Mouse (Mus musculus): ENCODE results near the gene Pop5. TPM values are rescaled to one million over a fixed set of nuclear protein-coding genes. Genes with fewer than 3 reads are reported as not detected.

Pop5 gene
- polyA plus RNA-seq, 1 experiment from 2014 or later = 143 TPM

DNA sequence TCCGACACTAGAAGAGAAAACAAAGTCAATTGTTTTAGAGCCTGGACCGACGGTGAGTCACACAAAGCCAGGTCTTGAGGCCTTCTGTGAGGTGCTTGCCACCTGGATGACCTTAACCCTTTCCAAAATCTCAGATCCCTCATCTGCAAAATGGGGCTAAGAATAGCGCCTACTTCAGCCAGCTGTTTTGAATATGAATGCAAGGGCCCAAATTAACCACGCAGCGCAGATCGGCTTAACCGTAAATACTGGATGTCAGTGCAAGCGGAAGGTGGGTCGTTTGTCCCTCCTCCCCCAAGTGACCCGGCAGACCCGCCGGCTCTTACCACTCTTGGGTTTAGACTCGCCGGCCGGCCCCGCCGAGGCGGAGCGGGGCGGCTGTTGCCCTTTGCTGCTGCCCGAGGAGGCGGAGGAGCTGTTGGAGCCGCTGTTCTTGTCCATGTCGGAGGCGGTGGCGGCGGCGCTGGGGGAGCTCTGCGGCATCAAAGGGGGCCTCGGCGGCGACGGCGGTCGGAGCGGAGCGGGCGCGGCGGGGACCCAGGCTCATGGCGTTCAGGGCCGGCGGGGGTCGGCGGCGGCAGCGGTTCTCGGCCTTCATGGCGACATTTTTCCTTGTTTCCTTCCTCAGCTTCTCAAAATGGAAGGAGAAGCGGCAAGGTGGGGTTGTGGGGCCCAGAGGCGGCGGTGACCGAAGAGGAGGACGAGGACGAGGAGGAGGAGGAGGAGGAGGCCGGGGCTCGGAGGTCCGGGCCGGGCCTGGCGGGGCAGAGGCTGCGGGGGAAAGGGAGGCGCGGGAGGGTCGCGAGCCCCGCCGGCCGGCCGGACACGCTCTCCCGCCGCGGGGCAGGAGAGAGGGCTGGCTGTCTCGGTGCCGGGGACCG is 36.5 kb downstream of the Pop5 start:
- Histone ChIP-seq H3K27ac (peak overlapping the region; percentile 100), H3K4me2 (peak overlapping the region; percentile 81), H3K9ac (peak overlapping the region; percentile 98), H3K27me3 (replicated peaks) (no peaks in the 10 kb centered on the region), H3K4me1 (peaks cover 70% of the 10 kb centered on the region), H3K9me3 (replicated peaks) (no peaks in the 10 kb centered on the region; the same call in 1 of the 2 replicates), H3K4me3 (peak overlapping the region; percentile 80), H3K36me3 (peaks cover 31% of the 10 kb centered on the region)
- WGBS (ENCODE audit: insufficient replicate concordance) = under 1% methylated on average over 68 of the region's 77 CpGs
- ATAC-seq = peak; percentile 51

DNA sequence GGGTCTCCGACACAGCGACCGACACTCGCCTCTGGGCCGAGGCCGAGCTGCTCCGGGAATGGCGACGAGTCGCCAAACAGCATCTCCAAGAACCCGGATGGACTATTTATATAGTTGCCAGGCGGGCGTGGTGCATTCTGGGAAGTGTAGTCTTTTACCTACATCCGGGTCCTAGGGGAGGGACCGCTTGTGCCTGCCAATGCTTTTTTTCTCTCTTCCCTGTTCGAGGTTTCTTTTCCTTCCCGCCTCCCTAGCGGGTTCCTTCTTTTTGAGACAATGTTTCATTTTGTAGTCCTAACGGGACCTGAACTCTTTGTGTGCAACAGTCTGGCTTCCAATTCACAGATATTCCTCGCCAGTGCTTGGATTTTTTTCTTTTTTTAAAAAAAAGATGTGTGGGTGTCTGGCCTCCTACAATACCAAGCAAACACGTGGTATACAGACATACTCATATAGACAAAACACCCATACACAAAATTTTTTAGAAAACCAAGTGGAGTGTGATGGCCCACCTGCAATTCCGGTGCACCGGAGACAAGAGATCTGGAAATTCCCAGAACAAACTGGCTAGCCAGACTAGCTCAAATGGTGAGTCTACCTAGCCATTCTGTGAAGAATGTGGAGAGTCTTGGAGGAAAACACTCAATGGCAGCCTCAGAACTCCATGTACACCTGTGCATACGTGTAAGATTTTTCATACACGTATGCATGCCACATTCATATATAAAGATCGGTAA is 37.3 kb downstream of the Pop5 start, which contains the start of gene Rnf10:
Gene Rnf10 (minus strand): TSS at position 87 of the 737 bp plus-strand sequence.
- peak within 1 kb of the TSS; percentile 80 for H3K4me3 ChIP-seq
- H3K36me3 ChIP-seq = peaks cover 30% of the 10 kb centered on the region
- H3K4me2 ChIP-seq = peak within 1 kb of the TSS; percentile 81
- peak within 1 kb of the TSS; percentile 100 for H3K27ac ChIP-seq
- H3K27me3 ChIP-seq (replicated peaks) = no peaks in the 10 kb centered on the region
- peaks cover 65% of the 10 kb centered on the region for H3K4me1 ChIP-seq
- H3K9ac ChIP-seq = peak within 1 kb of the TSS; percentile 98
- ATAC-seq = peak; percentile 83
- 12% methylated on average over 26 of the region's 26 CpGs for WGBS (ENCODE audit: insufficient replicate concordance)
- no peaks in the 10 kb centered on the region; the same call in 1 of the 2 replicates for H3K9me3 ChIP-seq (replicated peaks)

DNA sequence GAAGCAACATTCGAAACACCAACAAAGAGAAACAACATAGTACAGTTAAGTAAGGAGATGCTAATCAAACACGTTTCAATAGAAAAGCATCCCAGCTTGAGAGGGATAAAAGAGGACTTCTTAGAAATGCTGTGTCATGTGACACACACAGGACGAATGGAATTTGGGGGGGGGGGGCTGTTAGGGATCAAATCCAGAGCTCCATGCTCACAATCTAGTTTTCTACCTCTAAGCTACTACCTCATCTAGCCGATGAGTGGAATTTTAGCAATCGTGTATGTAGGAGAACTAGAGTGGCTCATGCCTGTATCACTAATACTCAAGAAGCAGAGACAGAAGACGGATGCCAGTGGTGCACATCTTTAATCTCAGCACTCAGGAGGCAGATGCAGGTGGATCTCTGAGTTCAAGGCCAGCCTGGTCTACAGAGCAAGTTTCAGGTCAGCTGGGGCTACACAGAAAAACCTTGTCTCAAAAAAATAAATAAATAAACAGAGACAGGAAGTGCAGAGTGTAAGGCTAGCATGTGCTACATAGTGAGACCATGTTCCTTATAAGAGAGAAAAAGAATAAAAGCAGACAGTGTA is 38.0 kb downstream of the Pop5 start:
- Histone ChIP-seq H3K27me3 (replicated peaks) (no peaks in the 10 kb centered on the region), H3K4me2 (peak overlapping the region; percentile 69), H3K9me3 (replicated peaks) (no peaks in the 10 kb centered on the region; the same call in 1 of the 2 replicates), H3K4me3 (no peak overlapping the region), H3K36me3 (peaks cover 24% of the 10 kb centered on the region), H3K27ac (peak overlapping the region; percentile 76), H3K9ac (peak overlapping the region; percentile 98; the same call in 1 of the 2 replicates), H3K4me1 (peaks cover 65% of the 10 kb centered on the region)
- 70% methylated on average over 6 of the region's 6 CpGs for WGBS (ENCODE audit: insufficient replicate concordance)
- ATAC-seq = no peak

DNA sequence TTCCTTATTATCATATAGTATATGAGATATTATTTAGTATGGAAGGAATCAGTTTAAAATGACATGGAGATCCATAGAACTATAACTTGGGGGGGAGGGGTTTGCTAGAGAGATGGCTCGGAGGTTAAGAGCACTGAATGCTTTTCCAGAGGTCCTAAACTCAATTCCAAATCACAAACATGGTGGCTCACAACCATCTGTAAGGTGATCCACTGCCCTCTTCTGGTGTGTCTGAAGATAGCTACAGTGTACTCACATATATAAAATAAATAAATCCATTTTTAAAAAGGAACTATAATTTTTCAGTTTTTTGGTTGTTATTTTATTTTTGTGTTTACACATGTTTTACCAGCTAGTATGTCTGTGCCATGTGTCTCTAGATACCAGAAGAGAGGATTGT is 38.7 kb downstream of the Pop5 start:
- H3K9me3 ChIP-seq (replicated peaks) = no peaks in the 10 kb centered on the region; the same call in 1 of the 2 replicates
- peaks cover 63% of the 10 kb centered on the region for H3K4me1 ChIP-seq
- H3K9ac ChIP-seq = no peak overlapping the region
- WGBS (ENCODE audit: insufficient replicate concordance) = 63% methylated on average over 1 of the region's 1 CpGs
- H3K4me3 ChIP-seq = no peak overlapping the region
- no peak overlapping the region for H3K4me2 ChIP-seq
- peaks cover 17% of the 10 kb centered on the region for H3K36me3 ChIP-seq
- peak overlapping the region; percentile 16; the same call in 1 of the 2 replicates for H3K27ac ChIP-seq
- no peaks in the 10 kb centered on the region for H3K27me3 ChIP-seq (replicated peaks)
- no peak for ATAC-seq

DNA sequence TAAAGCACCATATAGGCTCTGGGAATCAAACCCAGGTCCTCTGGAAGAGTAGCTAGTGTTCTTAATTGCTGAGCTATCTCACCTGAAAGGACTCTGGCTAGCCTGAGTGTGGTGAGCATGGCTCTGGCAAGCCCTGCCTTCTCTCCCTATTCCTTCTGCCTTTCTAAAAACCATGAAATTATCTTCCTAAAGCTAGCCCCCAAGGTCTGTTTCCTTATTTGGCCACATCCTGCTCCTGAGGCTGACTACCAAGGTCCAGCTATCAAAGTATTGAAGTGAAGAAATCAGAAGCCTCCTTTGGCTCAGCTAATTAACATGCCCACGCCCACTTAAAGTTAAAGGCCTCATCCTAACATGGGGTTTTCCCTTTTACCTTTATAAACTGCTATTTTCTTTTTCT is 39.1 kb downstream of the Pop5 start:
- Histone ChIP-seq H3K4me1 (peaks cover 60% of the 10 kb centered on the region), H3K9ac (no peak overlapping the region), H3K27me3 (replicated peaks) (no peaks in the 10 kb centered on the region), H3K4me2 (no peak overlapping the region), H3K27ac (0 out of 2 replicates have a peak overlapping the region, but pooled peaks have one; percentile 16), H3K4me3 (no peak overlapping the region), H3K9me3 (replicated peaks) (no peaks in the 10 kb centered on the region; the same call in 1 of the 2 replicates), H3K36me3 (peaks cover 12% of the 10 kb centered on the region)
- 58% methylated on average over 1 of the region's 1 CpGs for WGBS (ENCODE audit: insufficient replicate concordance)
- no peak for ATAC-seq

DNA sequence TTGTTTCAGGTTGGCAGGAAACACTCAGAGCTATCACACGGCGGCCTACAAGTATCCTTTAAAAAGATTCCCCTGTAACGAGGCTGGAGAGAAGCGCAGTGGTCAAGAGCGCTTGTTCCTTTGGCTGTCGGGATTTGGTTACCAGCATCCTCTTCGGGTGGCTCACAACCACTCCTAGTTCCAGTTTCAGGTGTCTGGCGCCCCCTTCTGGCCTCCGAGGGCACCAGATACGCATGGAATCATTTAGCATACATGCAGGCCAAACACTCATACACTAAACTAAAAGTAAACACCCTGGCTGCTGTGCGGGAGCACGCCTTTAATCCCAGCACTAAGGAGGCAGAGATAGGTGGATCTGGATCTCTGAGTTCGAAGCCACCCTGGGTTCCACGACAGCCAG is 40.4 kb downstream of the Pop5 start:
- WGBS (ENCODE audit: insufficient replicate concordance) = 50% methylated on average over 14 of the region's 14 CpGs
- Histone ChIP-seq H3K4me1 (peaks cover 58% of the 10 kb centered on the region), H3K27ac (no peak overlapping the region), H3K9ac (no peak overlapping the region), H3K27me3 (replicated peaks) (no peaks in the 10 kb centered on the region), H3K36me3 (peaks cover under 1% of the 10 kb centered on the region), H3K9me3 (replicated peaks) (no peaks in the 10 kb centered on the region; the same call in 1 of the 2 replicates), H3K4me3 (no peak overlapping the region), H3K4me2 (no peak overlapping the region)
- no peak for ATAC-seq

DNA sequence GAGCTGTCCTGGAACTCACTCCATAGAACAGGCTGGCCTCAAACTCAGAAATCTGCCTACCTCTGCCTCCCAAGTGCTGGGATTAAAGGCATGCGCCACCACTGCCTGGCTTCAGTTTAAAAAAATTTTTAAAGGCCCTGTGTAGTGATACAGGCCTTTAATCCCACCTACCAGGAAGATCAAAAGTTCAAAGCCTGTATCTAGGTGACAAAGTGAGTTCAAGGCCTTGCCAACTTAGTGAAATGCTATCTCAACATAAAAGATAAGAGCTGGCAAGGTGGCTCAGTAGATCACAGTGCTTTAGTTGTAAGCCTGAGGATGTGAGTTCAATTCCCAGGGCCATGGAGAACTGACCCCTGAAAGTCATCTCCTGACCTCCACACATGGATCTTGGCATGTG is 42.4 kb downstream of the Pop5 start:
- 76% methylated on average over 1 of the region's 1 CpGs for WGBS (ENCODE audit: insufficient replicate concordance)
- peaks cover 67% of the 10 kb centered on the region for H3K4me1 ChIP-seq
- no peak overlapping the region for H3K4me3 ChIP-seq
- H3K27me3 ChIP-seq (replicated peaks) = no peaks in the 10 kb centered on the region
- H3K9me3 ChIP-seq (replicated peaks) = no peaks in the 10 kb centered on the region; the same call in 1 of the 2 replicates
- H3K36me3 ChIP-seq = peaks cover 5% of the 10 kb centered on the region; the same call in 1 of the 2 replicates
- ATAC-seq = no peak
- H3K4me2 ChIP-seq = no peak overlapping the region
- no peak overlapping the region for H3K9ac ChIP-seq
- no peak overlapping the region for H3K27ac ChIP-seq

DNA sequence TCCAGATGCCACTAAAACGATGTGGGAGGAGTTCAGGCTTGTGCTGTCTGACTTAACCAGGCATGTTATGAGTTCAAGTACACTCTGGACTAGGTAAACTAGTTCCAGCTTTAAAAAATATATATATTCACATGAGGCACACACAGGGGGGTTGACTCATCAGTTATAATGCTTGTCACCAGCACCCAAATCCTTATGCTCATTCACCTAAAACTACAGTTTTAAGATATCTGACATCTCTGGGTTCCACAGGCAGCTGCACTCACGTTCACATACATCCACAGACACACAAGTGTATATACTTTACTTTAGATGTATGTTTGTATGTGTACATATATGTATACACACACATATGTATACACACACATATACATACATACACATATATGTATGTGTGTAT is 43.1 kb downstream of the Pop5 start:
- no peak overlapping the region for H3K27ac ChIP-seq
- no peak overlapping the region for H3K4me3 ChIP-seq
- WGBS (ENCODE audit: insufficient replicate concordance) = 63% methylated on average over 2 of the region's 2 CpGs
- no peak overlapping the region for H3K4me2 ChIP-seq
- H3K27me3 ChIP-seq (replicated peaks) = no peaks in the 10 kb centered on the region
- H3K9me3 ChIP-seq (replicated peaks) = no peaks in the 10 kb centered on the region; the same call in 1 of the 2 replicates
- H3K4me1 ChIP-seq = peaks cover 67% of the 10 kb centered on the region
- H3K9ac ChIP-seq = no peak overlapping the region
- no peak for ATAC-seq
- H3K36me3 ChIP-seq = peaks cover 12% of the 10 kb centered on the region

DNA sequence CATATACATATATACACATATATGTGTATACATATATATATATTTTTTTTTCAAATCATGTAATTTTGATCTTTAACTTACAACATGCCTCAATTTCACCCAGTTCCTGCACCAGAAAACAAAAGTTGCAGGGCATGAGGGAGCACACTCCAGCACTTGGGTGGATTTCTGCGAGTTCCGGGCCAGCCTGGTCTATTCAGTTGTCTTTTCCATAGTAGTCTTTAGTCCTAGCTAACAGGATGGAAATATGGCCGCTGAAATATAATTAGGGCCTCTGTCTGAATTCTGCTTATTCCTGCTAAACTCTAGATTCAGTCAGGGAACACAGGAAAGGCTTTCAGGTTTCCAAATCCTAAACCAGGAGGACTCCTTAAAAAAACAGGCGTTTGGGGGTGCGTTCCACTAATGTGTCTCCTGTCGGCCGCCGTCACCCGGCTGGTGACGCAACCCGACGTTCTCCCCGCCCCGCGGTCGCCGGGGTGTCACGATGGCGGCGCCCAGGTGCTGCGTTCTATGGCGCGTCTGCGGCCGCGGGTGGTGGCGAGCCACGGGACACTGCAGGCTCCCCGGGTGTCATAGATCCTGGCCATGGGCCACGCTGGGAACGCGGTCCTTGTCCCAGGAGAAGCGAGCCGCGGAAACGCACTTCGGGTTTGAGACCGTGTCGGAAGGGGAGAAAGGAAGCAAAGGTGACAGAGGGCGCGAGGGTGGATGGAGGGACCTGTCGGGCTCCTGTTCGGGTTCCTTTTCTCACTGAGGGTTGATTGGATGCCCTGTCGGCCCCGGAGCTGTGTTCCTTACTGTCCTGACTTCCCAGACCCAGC is 43.8 kb downstream of the Pop5 start, which contains the start of gene Coq5:
Gene Coq5 (plus strand): TSS at position 441 of the 824 bp plus-strand sequence.
- peak within 1 kb of the TSS; percentile 95 for H3K4me2 ChIP-seq

DNA sequence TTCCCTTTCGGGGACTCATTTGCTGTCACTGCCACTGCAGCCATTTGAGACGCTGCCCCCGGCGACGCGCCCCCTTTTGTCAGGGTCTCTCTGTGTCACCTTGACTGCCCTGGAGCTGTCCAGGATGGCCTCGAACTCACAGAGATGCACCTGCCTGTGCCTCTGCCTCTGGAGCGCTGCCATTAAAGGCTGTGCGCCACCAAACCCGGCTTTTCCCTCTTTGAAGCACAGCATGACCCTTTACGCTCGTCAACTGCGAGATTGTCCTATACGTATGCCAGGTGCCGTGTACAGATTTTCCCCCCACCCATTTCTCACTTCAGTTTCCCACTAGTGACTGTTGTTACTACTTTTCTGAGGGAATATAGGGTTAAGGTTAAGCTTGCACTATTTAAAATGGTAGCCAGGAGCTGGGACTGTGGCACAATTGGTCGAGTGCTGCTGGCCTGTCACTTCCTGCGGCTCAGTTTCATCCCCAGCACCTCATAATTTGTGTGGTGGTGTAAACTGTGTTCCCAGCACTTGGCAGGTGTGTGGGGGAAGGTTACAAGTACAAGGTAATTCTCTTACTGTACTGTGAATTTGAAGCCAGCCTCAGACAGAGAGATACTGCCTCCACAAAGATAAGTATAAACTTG is 44.5 kb downstream of the Pop5 start:
- peak overlapping the region; percentile 90 for H3K9ac ChIP-seq
- WGBS (ENCODE audit: insufficient replicate concordance) = 4% methylated on average over 17 of the region's 17 CpGs
- peak overlapping the region; percentile 95 for H3K4me2 ChIP-seq
- H3K4me1 ChIP-seq = peaks cover 56% of the 10 kb centered on the region
- H3K27me3 ChIP-seq (replicated peaks) = no peaks in the 10 kb centered on the region
- H3K4me3 ChIP-seq = peak overlapping the region; percentile 79
- peak overlapping the region; percentile 66 for H3K27ac ChIP-seq
- no peaks in the 10 kb centered on the region; the same call in 1 of the 2 replicates for H3K9me3 ChIP-seq (replicated peaks)
- peaks cover 25% of the 10 kb centered on the region for H3K36me3 ChIP-seq
- ATAC-seq = peak; percentile 38

More for the DNA sequence above, 43.8 kb downstream of the Pop5 start, which contains the start of gene Coq5:
- ATAC-seq = peak; percentile 78
- no peaks in the 10 kb centered on the region for H3K27me3 ChIP-seq (replicated peaks)
- 4% methylated on average over 45 of the region's 45 CpGs for WGBS (ENCODE audit: insufficient replicate concordance)
- H3K4me3 ChIP-seq = peak within 1 kb of the TSS; percentile 79
- peaks cover 62% of the 10 kb centered on the region for H3K4me1 ChIP-seq
- H3K9ac ChIP-seq = peak within 1 kb of the TSS; percentile 90
- peaks cover 18% of the 10 kb centered on the region for H3K36me3 ChIP-seq
- H3K9me3 ChIP-seq (replicated peaks) = no peaks in the 10 kb centered on the region; the same call in 1 of the 2 replicates
- H3K27ac ChIP-seq = peak within 1 kb of the TSS; percentile 66
